Mouse (Mus musculus): ENCODE measurements around the gene Bcl10. TPM values are rescaled to one million over a fixed set of nuclear protein-coding genes. Genes with fewer than 3 reads are reported as not detected.
"Not testable (repeated sequence)": the region's sequence is repeated elsewhere in the genome, so short reads cannot be mapped to it uniquely, and the experiment has no call there.

Bcl10 gene
- 51.3 and 52.0 TPM in 2 replicates for polyA plus RNA-seq (2015; fragmentation: Nextera tagmentation; extraction: Ambion mirVana)

DNA sequence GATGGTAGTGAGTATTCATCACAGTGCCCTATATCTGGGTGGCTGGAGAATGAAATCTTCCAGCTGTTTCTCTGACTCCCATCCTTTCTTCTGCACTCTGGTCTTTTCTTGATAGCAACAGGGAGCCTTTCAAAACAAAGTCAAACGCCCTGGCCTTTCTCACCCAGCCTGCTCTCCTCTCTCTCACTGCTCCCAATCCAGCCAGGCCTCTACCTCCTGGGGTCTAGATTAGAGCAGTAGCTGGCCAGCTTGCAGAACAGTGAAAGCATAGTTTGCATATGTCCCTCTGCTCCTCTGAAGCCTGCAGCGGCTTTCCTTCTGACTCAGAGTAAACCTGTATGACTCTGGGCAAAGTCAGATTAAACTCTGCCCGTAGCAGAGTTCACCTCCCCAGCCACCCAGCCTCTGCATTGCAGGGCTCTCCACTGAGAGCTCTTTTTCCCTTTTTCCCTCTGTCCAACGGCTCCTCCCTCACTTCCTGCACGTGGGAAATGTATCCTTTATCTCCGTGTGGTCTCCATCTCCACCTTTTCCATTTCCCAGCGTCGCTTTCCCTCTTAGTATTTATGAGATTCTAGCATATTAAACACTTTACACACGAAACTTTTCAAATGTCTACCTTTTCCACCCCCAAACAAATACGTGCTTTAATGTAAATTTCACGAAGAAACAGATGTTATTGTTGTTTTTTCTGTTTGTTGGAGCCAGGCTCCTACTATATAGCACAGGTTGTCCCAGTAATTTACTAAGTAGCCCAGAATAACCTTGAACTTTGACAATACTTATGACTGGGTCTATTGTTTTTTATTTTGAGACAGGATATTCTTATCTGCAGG is at the start of gene Bcl10:
Gene Bcl10, plus strand, starts transcription at position 786 of the 836 bp plus-strand sequence.
- H3K4me2 ChIP-seq (ENCODE audit: low read depth, low read length): peak within 1 kb of the TSS; percentile 57
- peak within 1 kb of the TSS; percentile 81 for H3K27ac ChIP-seq (ENCODE audit: low read length)
- H3K4me3 ChIP-seq (ENCODE audit: low read length): peak within 1 kb of the TSS; percentile 36
- peaks cover 17% of the 10 kb centered on the region for H3K4me1 ChIP-seq (replicated peaks; ENCODE audit: control insufficient read depth, insufficient read depth, low read length)
- no peaks in the 10 kb centered on the region for H3K9me3 ChIP-seq (ENCODE audit: control insufficient read depth, low read length)
- peak within 1 kb of the TSS; percentile 33; the same call in 1 of the 2 replicates for H3K9ac ChIP-seq (ENCODE audit: low read length)
- no peaks in the 10 kb centered on the region for H3K27me3 ChIP-seq (ENCODE audit: control insufficient read depth, insufficient read depth, low read depth, low read length)
- H3K36me3 ChIP-seq (ENCODE audit: control insufficient read depth, insufficient read depth, low read length): no peaks in the 10 kb centered on the region
- no peak for ATAC-seq (ENCODE audit: low read depth)
- WGBS: 28% methylated on average over 11 of the region's 11 CpGs

DNA sequence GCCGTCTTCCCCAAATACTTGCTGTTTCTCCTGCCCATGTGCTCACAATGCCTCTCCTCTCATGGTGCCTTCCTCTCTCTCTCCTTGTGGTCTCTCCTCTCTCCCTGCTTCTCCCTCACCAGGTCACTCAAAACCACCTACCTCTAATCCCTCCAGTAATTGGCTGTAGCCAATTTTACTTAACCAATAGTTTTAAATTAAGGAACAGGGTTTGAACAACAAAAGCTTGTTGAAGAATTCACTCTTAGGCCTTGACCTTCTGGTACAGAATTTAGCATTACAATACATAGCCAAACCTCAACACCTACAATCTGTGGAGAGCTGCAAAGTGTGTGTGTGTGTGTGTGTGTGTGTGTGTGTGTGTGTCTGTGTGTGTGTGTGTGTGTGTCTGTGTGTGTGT is 49.3 kb upstream of the Bcl10 start:
- Histone ChIP-seq H3K4me2 (ENCODE audit: low read depth, low read length) (no peak overlapping the region), H3K4me1 (replicated peaks; ENCODE audit: control insufficient read depth, insufficient read depth, low read length) (no peaks in the 10 kb centered on the region), H3K27ac (ENCODE audit: low read length) (no peak overlapping the region), H3K9me3 (ENCODE audit: control insufficient read depth, low read length) (no peaks in the 10 kb centered on the region), H3K36me3 (ENCODE audit: control insufficient read depth, insufficient read depth, low read length) (no peaks in the 10 kb centered on the region), H3K27me3 (ENCODE audit: control insufficient read depth, insufficient read depth, low read depth, low read length) (no peaks in the 10 kb centered on the region), H3K4me3 (ENCODE audit: low read length) (no peak overlapping the region), H3K9ac (ENCODE audit: low read length) (no peak overlapping the region)
- ATAC-seq (ENCODE audit: low read depth): no peak
- 88% methylated on average over 1 of the region's 1 CpGs for WGBS

DNA sequence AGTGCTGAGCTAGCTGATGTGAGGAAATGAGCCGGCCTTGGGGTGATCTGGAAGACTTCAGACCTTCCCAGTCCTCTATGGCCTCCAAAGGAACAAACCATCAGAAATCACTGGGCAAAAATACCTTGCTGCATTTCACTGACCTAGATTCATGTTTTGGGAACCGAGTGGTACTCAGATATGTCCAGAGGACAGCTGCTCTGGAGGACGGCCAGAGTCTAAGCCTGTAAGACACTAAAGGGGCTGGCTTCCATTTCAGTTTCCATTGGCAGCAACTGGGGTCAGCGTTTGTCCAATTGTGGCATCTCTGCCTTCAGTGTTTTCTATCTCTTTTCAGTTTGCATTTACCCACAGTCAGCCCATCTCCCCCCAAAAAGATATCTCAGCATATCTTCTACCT is 48.5 kb upstream of the Bcl10 start:
- 79% methylated on average over 4 of the region's 4 CpGs for WGBS
- no peaks in the 10 kb centered on the region for H3K4me1 ChIP-seq (replicated peaks; ENCODE audit: control insufficient read depth, insufficient read depth, low read length)
- H3K27me3 ChIP-seq (ENCODE audit: control insufficient read depth, insufficient read depth, low read depth, low read length): no peaks in the 10 kb centered on the region
- no peaks in the 10 kb centered on the region for H3K9me3 ChIP-seq (ENCODE audit: control insufficient read depth, low read length)
- no peak overlapping the region for H3K4me3 ChIP-seq (ENCODE audit: low read length)
- no peak for ATAC-seq (ENCODE audit: low read depth)
- no peak overlapping the region for H3K27ac ChIP-seq (ENCODE audit: low read length)
- H3K4me2 ChIP-seq (ENCODE audit: low read depth, low read length): no peak overlapping the region
- H3K36me3 ChIP-seq (ENCODE audit: control insufficient read depth, insufficient read depth, low read length): no peaks in the 10 kb centered on the region
- no peak overlapping the region for H3K9ac ChIP-seq (ENCODE audit: low read length)

DNA sequence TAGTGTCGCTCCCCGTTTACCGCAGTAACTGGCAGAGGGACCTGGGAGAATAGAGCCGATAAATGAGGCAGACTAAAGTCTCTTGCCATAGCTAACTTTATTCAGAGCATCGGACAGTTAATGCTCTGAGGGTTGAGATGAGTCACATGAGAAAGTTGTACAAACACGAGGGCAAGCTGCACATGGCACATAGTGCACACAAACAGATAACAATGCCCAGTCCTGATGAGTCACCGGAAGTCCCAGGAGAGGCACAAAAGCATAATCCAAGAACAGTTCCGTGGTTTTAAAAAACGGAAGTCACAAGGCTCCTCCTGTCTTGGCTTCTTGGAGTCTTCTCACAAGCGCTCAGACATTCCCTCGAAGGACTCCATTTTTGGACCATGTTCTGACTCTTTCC is 46.5 kb upstream of the Bcl10 start:
- ATAC-seq (ENCODE audit: low read depth): no peak
- Histone ChIP-seq H3K4me1 (replicated peaks; ENCODE audit: control insufficient read depth, insufficient read depth, low read length) (no peaks in the 10 kb centered on the region), H3K4me3 (ENCODE audit: low read length) (no peak overlapping the region), H3K4me2 (ENCODE audit: low read depth, low read length) (no peak overlapping the region), H3K27me3 (ENCODE audit: control insufficient read depth, insufficient read depth, low read depth, low read length) (no peaks in the 10 kb centered on the region), H3K9ac (ENCODE audit: low read length) (no peak overlapping the region), H3K27ac (ENCODE audit: low read length) (no peak overlapping the region), H3K36me3 (ENCODE audit: control insufficient read depth, insufficient read depth, low read length) (no peaks in the 10 kb centered on the region), H3K9me3 (ENCODE audit: control insufficient read depth, low read length) (no peaks in the 10 kb centered on the region)
- 74% methylated on average over 11 of the region's 11 CpGs for WGBS

DNA sequence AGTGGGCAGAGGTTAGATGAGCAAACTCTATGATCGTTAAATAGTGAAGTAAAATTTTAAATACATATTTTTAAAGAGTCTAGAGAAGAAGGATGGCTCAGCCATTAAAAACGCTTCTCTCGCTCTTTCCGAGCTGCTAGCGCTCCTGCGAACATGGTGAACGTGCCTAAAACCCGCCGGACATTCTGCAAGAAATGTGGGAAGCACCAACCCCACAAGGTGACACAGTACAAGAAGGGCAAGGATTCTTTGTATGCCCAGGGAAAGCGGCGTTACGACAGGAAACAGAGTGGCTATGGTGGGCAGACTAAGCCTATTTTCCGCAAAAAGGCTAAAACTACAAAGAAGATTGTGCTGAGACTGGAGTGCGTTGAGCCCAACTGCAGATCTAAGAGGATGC is 43.7 kb upstream of the Bcl10 start:
- H3K9ac ChIP-seq (ENCODE audit: low read length); H3K9me3 ChIP-seq (ENCODE audit: control insufficient read depth, low read length); H3K4me3 ChIP-seq (ENCODE audit: low read length); H3K36me3 ChIP-seq (ENCODE audit: control insufficient read depth, insufficient read depth, low read length); ATAC-seq (ENCODE audit: low read depth); H3K27me3 ChIP-seq (ENCODE audit: control insufficient read depth, insufficient read depth, low read depth, low read length); H3K4me2 ChIP-seq (ENCODE audit: low read depth, low read length); H3K4me1 ChIP-seq (replicated peaks; ENCODE audit: control insufficient read depth, insufficient read depth, low read length); H3K27ac ChIP-seq (ENCODE audit: low read length): not testable (repeated sequence)
- 94% methylated on average over 13 of the region's 14 CpGs for WGBS

DNA sequence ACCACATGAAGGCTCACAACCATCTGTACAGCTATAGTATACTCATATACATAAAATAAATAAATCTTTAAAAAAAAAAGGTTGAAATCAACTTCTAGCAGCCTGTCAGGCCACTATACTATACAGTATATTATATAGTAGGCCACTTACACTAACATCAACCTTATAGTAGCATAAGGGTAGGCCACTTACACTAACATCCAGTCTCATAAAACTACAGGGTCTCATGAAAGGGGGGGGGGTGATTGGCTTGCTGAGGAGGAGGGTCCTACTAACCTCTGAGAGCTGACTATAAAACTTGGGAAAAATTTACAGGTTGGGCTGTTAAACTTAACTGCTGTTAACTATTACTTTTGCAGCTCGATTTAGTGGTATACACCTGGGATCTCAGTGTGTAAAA is 42.3 kb upstream of the Bcl10 start:
- no peaks in the 10 kb centered on the region for H3K9me3 ChIP-seq (ENCODE audit: control insufficient read depth, low read length)
- H3K4me3 ChIP-seq (ENCODE audit: low read length): no peak overlapping the region
- no peak overlapping the region for H3K4me2 ChIP-seq (ENCODE audit: low read depth, low read length)
- 88% methylated on average over 1 of the region's 1 CpGs for WGBS
- no peak overlapping the region for H3K9ac ChIP-seq (ENCODE audit: low read length)
- H3K27ac ChIP-seq (ENCODE audit: low read length): no peak overlapping the region
- no peaks in the 10 kb centered on the region for H3K27me3 ChIP-seq (ENCODE audit: control insufficient read depth, insufficient read depth, low read depth, low read length)
- H3K4me1 ChIP-seq (replicated peaks; ENCODE audit: control insufficient read depth, insufficient read depth, low read length): no peaks in the 10 kb centered on the region
- no peaks in the 10 kb centered on the region for H3K36me3 ChIP-seq (ENCODE audit: control insufficient read depth, insufficient read depth, low read length)
- ATAC-seq (ENCODE audit: low read depth): no peak

DNA sequence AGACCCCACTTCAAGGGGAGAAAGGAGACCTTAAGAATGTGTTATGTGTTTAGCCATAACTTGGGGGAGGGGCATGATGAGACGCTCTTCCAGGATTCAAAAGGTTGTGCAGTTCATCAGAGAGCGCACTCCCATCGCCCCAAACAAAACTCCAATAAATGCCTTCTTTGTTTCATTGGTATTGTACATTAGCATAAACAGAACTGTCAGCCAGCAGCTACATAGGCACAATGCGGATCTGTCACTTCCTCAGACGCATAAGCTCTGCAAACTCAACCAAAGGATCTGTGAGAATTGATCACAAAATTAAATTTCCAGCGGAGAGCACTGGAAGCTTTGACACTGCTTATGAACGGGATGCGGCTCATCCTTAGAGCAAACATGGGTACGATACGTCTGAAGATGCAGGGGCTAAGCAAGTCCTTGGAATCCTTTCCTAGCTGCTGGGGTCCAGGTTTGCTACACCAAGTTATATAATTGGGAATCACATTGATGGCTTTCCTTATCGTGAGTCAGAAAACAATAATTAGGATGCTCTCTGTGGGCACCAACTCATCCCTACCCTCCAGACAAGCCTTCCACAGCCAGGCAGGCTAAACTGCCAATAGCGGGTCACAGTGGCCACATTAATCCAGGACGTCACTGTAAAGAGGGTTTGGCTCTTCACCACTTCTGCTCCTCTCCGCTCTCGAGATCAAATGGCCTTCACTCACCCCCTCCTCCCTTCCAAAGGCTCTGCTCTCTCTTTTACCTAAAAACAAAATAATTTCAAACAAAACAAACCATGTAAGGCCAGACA is 40.3 kb upstream of the Bcl10 start:
- no peak for ATAC-seq (ENCODE audit: low read depth)
- H3K4me3 ChIP-seq (ENCODE audit: low read length): no peak overlapping the region
- H3K4me2 ChIP-seq (ENCODE audit: low read depth, low read length): no peak overlapping the region
- WGBS: 81% methylated on average over 15 of the region's 15 CpGs
- H3K27ac ChIP-seq (ENCODE audit: low read length): no peak overlapping the region
- H3K27me3 ChIP-seq (ENCODE audit: control insufficient read depth, insufficient read depth, low read depth, low read length): no peaks in the 10 kb centered on the region
- peaks cover 12% of the 10 kb centered on the region for H3K4me1 ChIP-seq (replicated peaks; ENCODE audit: control insufficient read depth, insufficient read depth, low read length)
- no peaks in the 10 kb centered on the region for H3K9me3 ChIP-seq (ENCODE audit: control insufficient read depth, low read length)
- H3K9ac ChIP-seq (ENCODE audit: low read length): no peak overlapping the region
- no peaks in the 10 kb centered on the region for H3K36me3 ChIP-seq (ENCODE audit: control insufficient read depth, insufficient read depth, low read length)

DNA sequence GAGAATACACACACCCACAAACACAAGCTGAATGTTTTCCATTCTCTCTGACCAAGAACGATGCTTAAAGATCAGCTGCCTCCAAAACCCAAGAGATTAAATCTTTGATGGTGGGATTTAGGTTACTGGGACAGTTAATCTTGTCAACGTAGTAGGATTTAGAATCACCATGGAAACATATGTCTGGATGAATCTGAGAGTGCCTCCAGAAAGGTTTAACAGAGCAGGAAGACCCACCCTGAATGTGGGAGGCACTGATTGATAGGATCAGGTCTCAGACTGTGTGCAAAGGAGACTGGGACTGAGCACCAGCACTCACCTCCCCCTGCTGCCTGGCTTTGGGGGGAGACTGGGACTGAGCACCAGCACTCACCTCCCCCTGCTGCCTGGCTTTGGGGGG is 39.4 kb upstream of the Bcl10 start:
- H3K4me1 ChIP-seq (replicated peaks; ENCODE audit: control insufficient read depth, insufficient read depth, low read length): peaks cover 12% of the 10 kb centered on the region
- no peak overlapping the region for H3K4me3 ChIP-seq (ENCODE audit: low read length)
- 55% methylated on average over 2 of the region's 2 CpGs for WGBS
- H3K27me3 ChIP-seq (ENCODE audit: control insufficient read depth, insufficient read depth, low read depth, low read length): no peaks in the 10 kb centered on the region
- H3K9me3 ChIP-seq (ENCODE audit: control insufficient read depth, low read length): no peaks in the 10 kb centered on the region
- H3K36me3 ChIP-seq (ENCODE audit: control insufficient read depth, insufficient read depth, low read length): no peaks in the 10 kb centered on the region
- H3K9ac ChIP-seq (ENCODE audit: low read length): no peak overlapping the region
- ATAC-seq (ENCODE audit: low read depth): no peak
- H3K4me2 ChIP-seq (ENCODE audit: low read depth, low read length): no peak overlapping the region
- no peak overlapping the region for H3K27ac ChIP-seq (ENCODE audit: low read length)

DNA sequence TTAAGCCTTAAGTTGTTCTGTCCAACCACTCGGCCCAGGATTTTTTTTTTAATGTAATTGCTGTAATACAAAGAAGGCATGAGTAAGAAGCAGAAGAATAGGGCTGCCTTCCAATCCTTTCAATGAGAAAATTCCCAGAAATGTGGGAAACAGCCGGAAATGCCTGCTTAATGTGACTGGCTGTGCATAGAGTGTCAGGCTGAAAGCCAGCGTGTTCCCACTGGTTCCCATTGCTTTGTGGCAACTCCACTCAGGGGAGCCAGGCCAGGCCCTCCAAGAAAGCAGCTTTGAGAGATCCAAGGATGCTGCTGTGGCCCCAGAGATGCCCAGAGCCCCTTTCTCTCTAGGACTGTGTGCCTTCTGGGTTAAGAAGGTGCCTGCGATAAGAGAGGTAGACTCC is 37.2 kb upstream of the Bcl10 start:
- Histone ChIP-seq H3K4me3 (ENCODE audit: low read length) (no peak overlapping the region), H3K36me3 (ENCODE audit: control insufficient read depth, insufficient read depth, low read length) (no peaks in the 10 kb centered on the region), H3K27me3 (ENCODE audit: control insufficient read depth, insufficient read depth, low read depth, low read length) (no peaks in the 10 kb centered on the region), H3K27ac (ENCODE audit: low read length) (peak overlapping the region; percentile 66), H3K4me1 (replicated peaks; ENCODE audit: control insufficient read depth, insufficient read depth, low read length) (peaks cover 12% of the 10 kb centered on the region), H3K9ac (ENCODE audit: low read length) (no peak overlapping the region), H3K4me2 (ENCODE audit: low read depth, low read length) (no peak overlapping the region), H3K9me3 (ENCODE audit: control insufficient read depth, low read length) (no peaks in the 10 kb centered on the region)
- ATAC-seq (ENCODE audit: low read depth): peak; percentile 34; the same call in 1 of the 2 replicates
- WGBS: 53% methylated on average over 4 of the region's 4 CpGs
